Mouse (Mus musculus): Measurements from ENCODE around the gene Prss57.
A peak's percentile ranks its signal among the peaks of the same experiment; 100 is the strongest.

Prss57 gene

DNA sequence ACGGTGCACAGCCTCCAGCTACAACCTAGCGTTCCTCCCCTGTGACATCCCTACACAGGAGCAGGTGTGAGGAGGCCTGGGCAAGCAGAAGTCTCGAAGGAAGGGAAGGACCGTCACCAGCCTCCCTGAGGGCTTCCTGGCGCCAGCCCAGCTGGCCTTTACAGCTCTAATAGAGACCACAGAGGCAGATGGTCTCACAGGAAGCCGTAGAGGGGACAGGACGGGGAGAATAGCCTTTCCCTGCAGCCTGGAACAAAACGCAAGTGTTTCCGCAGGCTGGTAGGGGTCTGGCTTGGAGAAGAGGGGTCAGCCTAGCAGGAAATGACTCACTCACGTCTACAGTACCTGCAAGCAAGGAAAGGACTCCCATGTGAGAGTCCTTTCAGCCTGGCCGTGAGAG is 17.1 kb upstream of the Prss57 start:
- DNase-seq (ENCODE audit: low read depth, low spot score) = no peak

- DNase-seq (ENCODE audit: low read depth, low spot score) = peak; percentile 69
Observed at GRCm38 (mm10) chr10:79806972-79807371, 16.2 kb upstream of the Prss57 start.

GRCm38 (mm10) chr10:79806331-79806730 is 15.6 kb upstream of the Prss57 start:
- no peak for DNase-seq (ENCODE audit: low read depth, low spot score)

GRCm38 (mm10) chr10:79805636-79806035 is 14.9 kb upstream of the Prss57 start:
- no peak for DNase-seq (ENCODE audit: low read depth, low spot score)

DNA sequence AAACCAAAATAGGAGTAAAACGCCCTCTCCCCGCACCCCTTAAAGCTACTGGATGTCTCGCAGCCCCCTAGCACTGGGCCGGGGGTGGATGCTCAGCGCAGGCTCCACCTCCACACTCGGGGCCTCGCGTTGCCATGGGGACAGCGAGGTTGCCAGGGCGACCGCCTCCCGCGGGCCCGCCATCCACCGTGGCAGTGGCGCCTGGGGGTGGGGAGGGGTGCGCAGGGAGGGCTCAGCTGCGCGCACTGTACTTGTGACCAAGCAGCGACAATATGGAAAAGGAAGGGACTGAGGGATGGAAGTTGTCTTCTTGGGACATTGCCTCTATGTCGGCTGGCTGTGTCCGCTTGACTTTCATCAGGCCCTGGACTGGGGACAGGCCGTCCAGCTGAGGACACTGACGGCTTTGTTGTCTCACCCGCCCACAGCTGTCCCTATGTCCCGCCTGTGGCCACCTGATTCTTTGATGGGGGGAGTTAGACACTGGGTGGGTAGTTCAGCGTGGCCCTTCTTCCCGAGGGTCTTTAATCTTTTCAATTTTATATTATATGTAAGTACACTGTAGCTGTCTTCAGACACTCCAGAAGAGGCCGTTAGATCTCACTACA is 13.1 kb upstream of the Prss57 start:
- DNase-seq (ENCODE audit: low read depth, low spot score) = peak; percentile 73

DNA sequence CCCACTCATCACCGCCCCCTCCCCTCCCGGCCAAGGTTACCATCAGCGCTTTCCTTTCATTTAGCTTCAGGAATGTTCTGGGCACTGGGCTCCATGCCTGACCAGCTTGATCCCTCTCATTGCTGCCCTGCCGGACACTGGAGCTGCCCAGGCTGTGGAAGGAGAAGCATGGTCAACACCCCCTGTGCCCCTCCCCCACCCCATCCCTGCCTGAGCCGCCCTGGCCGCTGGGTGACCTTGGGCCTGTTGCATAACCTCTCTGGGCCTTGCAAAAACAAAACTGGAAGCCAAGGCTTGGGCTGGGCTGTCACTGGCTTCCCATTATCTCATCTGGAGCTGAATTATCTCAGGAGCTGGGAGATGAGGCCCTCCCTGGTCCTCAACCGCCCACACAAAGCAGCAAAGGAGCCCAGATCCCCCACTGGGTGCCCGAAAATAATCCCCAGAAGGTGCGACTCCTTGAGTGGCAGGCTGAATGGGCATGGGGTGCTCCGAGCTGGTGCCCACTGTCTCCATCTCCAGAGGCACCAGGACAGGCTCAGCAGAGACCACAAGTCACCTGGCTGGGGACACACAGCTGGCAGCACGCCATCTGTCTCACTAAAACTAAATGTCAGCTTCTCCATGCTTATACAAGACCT is 11.7 kb upstream of the Prss57 start:
- peak; percentile 70 for DNase-seq (ENCODE audit: low read depth, low spot score)

- DNase-seq (ENCODE audit: low read depth, low spot score) = no peak
Observed at GRCm38 (mm10) chr10:79801837-79802236, 11.1 kb upstream of the Prss57 start.

DNA sequence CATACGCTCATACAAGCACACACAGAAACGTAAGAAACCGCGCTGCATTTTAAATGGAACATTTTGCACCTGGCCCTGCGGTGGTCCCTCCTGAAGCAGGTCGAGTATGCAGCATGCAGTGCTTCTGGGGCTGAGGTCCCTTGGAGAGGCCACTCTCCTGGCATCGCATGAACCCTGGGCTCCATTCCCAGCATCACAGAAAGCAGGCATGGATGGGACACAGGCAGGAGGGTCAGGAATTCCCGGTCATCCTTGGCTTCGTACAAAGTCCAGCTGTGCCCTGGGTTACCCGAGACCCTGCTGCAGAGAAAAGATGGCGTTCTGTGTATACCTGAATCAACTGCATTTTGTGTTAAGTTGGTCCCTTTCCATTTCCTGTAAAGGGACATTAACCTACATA is 9.7 kb upstream of the Prss57 start:
- DNase-seq (ENCODE audit: low read depth, low spot score) = no peak

DNA sequence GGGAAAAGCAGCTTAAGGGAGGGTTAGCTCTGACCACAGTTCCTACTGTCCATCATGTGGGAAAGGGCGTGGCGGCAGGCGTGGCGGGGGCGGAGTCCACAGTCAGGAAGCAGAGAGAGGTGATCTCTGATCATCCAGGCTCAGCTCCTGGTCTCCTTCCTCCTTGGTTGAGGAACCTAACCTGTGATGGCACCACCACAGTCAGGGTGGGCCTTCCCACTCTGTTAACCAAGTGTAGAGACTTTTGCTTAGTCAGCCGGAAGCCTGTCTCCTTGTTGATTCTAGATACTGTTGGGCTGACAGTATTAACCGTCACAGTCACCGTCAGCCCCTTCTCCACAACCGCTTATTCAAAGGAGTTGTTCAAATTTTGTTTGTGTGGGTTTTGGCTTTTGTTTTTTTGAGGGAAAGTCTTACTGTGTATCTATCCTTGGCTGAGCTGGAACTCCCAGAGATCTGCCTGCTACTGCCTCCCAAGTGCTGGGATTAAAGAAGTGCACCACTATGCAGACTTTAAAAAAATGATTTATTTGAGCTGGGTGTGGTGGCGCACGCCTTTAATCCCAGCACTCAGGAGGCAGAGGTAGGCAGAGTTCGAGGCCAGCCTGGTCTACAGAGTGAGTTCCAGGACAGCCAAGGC is 7.6 kb upstream of the Prss57 start:
- no peak for DNase-seq (ENCODE audit: low read depth, low spot score)

- no peak for DNase-seq (ENCODE audit: low read depth, low spot score)
Observed at GRCm38 (mm10) chr10:79797326-79797725, 6.6 kb upstream of the Prss57 start.

GRCm38 (mm10) chr10:79795905-79796304 is 5.1 kb upstream of the Prss57 start:
- DNase-seq (ENCODE audit: low read depth, low spot score) = no peak

GRCm38 (mm10) chr10:79794491-79794931 is 3.8 kb upstream of the Prss57 start:
- DNase-seq (ENCODE audit: low read depth, low spot score) = no peak

DNA sequence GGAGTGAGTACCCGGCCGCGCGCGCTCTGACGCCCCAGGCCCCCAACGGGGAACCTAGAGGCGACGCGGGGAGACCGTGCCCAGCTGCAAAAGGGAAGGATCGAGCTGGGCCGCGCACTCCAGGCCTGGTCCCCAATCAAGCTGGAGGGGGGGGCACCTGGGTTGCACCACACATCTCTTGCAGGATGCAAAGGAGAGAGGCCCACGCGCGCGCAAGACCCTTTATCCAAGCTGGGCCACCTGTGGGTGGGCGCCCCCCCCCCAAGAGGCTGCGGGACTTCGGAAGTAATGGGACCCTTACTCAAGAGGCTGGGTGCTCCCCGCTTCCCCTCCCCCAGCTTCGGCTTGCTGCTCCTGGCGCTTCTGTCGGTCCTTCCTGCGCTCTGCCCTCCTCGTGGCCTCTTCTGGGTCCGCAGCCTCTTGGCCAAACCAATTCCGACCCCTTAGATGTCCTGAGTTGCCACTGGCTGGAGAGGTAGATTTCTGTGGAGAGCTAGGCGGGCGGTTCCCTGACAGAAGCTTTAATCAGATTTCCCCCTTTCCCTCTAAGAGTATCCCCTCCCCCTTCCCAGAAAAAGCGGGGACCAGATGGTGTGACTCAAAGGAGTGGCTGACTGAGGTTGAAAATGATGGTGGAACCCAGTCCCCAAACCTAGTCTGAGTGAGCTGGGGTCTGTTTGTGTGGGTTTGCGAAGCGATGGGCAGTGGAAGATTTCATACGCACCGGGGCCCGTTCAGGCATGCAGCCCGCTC is 3.2 kb upstream of the Prss57 start:
- DNase-seq (ENCODE audit: low read depth, low spot score) = no peak

DNA sequence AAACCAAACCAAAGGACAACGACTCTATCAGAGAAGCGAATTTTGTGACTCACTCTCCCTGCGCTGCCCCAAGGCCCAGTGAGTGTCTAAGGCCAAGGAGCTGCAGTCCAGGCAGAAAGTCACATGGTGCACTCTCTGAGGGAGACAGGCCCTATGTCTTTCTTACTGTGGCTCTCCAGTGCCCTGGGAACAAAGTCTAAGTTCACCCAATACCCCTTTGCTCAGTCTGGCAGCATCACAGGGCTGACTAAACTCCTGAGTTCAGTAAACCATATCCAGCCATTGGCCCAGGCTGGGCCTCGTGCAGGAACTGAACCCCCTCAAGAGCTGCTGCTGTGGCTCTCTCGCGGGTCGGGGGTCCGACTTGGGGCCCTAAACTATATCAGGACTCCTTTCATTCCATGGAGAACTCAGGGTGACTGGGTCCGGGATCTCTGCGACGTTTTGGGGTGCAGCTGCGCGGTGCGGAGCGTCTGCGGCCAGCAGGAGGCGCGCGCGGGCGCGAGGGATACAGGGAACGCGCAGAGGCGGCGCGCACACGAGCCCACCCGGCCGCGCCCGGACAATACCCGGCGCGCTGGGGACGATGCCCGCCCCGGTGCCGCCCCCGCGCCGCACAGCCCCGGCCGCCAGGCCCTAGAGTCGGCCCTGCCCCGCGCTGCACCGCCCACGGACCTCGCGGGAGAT is 2.4 kb upstream of the Prss57 start, which contains the start of gene Palm:
Gene Palm, plus strand, starts transcription at position 522 of the 687 bp plus-strand sequence.
- DNase-seq (ENCODE audit: low read depth, low spot score) = peak; percentile 48

DNA sequence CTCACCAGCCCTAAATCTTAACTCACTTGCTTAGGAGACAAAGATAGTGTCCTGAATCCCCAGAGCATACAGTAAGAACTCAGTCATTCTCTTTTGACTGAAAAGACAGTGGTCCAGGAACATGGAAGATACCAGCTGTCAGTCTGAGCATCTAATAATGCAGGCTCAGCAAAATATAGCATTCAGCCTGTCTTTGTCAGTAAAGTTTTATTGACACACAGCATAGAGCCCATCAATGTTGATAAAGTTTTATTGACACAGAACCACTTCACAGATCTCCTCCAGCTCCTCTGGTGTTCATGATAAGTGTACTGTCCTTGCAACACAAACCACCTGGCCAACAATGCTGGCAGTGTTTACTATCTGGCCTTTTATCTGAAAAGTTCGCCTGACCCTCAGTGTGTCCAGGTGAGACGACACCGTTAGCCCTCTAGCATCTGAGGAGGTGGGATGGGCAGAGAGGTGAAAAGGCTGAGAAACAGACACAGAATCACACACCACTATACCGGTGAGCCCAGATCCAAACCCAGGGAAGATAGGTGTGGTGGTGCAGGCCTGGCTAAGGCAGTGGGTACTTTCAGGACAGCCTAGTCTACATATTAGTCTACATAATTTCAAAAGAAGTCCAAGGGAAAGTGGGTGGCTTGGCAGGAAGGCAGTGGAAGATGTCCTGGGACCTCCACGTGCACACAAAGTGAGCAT is 1.7 kb upstream of the Prss57 start:
- no peak for DNase-seq (ENCODE audit: low read depth, low spot score)

GRCm38 (mm10) chr10:79789581-79789980 is 1.2 kb downstream of the Prss57 start:
- DNase-seq (ENCODE audit: low read depth, low spot score) = no peak

GRCm38 (mm10) chr10:79788386-79789158 is 2.2 kb downstream of the Prss57 start:
- peak; percentile 70 for DNase-seq (ENCODE audit: low read depth, low spot score)

GRCm38 (mm10) chr10:79783920-79784800 is 6.6 kb downstream of the Prss57 start:
- DNase-seq (ENCODE audit: low read depth, low spot score) = peak; percentile 76

GRCm38 (mm10) chr10:79783050-79783449 is 7.7 kb downstream of the Prss57 start:
- peak; percentile 62 for DNase-seq (ENCODE audit: low read depth, low spot score)
